Mouse (Mus musculus): ENCODE measurements around the gene Zfp747. TPM values are rescaled to one million over a fixed set of nuclear protein-coding genes. Genes with fewer than 3 reads are reported as not detected.
"Not testable (repeated sequence)": the region's sequence is repeated elsewhere in the genome, so short reads cannot be mapped to it uniquely, and the experiment has no call there.

Gene Zfp747
- polyA plus RNA-seq, 2 experiments from 2014 or later, result 12.7 to 17.6 TPM

- no peak for ATAC-seq
Measured at GRCm38 (mm10) chr7:127371213-127371612, 4.6 kb downstream of the Zfp747 start.

GRCm38 (mm10) chr7:127366249-127366648, 9.6 kb downstream of the Zfp747 start:
- ATAC-seq, result no peak

DNA sequence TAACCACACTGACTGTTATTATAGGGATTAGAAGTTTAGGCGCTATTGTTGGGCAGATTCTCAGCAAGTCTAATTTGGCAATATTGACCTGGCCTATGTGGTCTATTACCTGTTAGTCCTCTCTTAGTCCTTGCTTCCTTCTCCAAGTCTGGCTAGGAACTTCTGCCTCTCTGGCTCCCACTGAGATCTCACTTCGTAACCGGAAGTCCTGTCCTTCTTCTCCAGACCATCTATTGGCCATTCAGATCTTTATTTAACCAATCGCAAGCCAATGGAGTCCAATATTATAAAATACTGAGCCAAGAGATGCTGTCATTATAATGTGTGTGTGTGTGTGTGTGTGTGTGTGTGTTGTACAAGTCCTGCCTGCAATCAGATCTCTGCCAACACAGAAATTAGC, 11.7 kb downstream of the Zfp747 start:
- ATAC-seq, result no peak

- no peak for ATAC-seq
Measured at GRCm38 (mm10) chr7:127363475-127363921, 12.4 kb downstream of the Zfp747 start.

DNA sequence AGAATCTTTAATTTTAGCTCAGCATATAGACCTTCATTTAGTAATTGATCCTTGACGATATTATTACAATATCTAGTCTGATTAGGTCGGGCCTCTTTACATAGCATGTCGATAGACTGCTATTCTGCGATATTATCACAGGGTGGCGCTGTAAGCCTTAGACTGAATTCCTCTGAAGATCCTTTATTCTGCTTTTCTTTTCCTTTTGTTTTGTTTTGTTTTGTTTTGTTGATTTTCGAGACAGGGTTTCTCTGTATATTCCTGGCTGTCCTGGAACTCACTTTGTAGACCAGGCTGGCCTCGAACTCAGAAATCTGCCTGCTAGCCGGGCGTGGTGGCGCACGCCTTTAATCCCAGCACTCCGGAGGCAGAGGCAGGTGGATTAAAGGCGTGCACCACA, 13.4 kb downstream of the Zfp747 start:
- ATAC-seq, result peak; percentile 62

GRCm38 (mm10) chr7:127361449-127361848, 14.4 kb downstream of the Zfp747 start:
- no peak for ATAC-seq

DNA sequence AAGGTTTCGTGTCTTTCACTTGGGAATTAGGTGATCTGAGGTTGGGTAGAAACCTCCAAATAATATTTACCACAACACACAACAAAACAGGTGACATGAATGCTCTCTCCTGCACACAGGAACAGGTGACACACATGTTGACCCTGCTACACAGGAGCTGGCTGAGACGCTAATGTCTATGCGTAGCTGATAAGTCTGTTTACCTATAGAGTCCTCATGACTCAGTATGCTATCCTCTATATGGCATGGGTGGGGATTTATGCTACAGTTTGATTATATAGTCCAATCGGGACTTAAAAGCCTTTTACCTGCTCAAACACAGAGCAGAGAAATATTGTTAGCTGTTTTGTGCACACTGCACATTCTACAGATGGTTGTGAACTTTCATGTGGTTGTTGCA, 15.6 kb downstream of the Zfp747 start:
- no peak for ATAC-seq

- no peak for ATAC-seq
Measured at GRCm38 (mm10) chr7:127358472-127358871, 17.4 kb downstream of the Zfp747 start.

DNA sequence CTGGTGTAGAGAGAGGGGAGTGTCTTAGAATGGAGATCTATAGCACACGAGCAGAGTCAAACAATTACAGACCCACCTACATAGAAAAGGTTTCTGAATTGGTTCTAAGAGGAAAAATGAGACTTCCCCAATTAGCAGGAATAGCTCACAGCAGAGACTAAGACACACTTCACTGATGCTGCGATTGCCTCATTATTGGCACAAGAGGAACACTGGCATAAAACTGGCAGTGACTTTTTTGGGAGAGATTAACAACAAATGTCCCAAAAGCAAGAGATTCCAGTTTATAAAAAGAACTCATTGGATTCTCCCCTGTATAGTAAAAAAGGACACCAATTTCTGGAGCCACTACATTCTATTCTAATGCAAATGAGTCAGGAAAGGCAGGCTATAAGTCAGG, 18.0 kb downstream of the Zfp747 start:
- no peak for ATAC-seq

DNA sequence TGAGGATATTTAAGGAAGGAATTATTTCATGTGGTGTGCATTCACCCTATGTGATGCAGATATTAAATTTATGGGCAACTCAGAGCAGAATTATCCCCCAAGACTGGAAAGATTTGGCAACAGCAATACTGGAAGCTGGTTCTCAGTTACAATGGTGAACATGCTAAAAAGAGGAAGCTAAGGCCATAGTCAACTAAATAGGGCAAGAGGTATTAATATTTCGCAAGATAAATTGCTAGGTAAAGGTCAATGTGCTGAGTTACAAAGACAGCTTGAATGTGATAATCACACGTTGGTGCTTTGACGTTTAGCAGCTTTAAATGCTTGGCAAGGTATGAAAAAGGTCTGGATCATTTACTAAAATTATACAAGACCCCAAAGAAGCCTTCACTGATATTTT, 20.1 kb downstream of the Zfp747 start:
- ATAC-seq, result no peak

DNA sequence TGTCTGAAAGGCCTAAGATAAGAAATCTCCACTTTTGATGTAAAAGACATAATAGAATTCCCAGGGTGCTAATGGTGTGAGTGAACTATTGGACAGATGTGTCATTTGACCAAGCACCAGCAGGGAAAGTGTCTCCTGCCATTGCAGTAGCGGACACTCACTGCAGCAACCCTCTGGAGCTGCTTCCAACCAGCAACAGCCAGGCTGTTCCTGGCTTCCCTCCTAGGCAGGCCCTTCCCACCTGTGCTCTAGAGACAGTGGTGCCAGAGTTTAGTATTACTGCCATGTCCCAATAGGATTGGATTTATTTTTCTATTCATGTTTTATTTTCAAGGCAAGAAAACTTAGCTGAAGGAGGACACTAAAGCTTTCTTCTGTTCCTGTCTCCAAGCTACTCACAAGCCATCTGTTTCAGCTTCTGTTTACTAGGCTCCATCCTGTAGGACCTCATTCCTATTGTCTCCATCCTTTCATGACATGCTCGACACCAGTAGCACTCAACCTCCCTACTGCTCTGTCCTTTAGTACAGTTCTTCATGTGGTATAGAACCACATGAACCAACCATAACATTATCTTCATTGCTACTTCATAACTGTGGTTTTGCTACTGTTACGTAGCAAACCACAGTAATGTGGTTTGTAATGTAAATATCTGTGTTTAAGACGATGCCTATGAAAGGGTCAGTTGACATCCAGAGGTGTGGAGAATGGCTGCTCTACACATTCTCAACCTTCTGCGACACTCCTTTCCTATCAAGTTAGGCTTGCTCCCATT, 24.4 kb downstream of the Zfp747 start:
- no peak for ATAC-seq

DNA sequence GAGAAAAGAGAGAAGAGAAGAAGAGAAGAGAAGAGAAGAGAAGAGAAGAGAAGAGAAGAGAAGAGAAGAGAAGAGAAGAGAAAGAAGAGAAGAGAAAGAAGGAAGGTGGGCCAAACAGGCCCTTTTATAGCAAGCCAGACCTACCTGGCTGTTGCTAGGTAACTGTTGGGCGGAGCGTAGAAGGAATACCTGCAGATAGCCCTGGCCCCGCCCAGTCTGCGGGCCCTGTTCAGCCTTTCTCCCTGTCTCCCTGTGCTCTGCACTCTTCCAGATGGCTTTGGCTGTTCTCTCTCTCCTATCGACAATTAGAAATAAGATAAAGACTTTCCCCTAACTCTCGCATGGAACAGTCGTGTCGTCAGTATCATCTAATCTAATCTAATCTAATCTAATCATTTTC, 29.2 kb downstream of the Zfp747 start:
- no peak for ATAC-seq

- ATAC-seq, result peak; percentile 83
Measured at GRCm38 (mm10) chr7:127345512-127346325, 30.1 kb downstream of the Zfp747 start, which contains the start of gene Zfp768. TSS of gene Zfp768 (minus strand) at chr7:127345589.

- ATAC-seq, result no peak
Measured at GRCm38 (mm10) chr7:127345092-127345491, 30.8 kb downstream of the Zfp747 start.

GRCm38 (mm10) chr7:127344371-127344770, 31.5 kb downstream of the Zfp747 start:
- no peak for ATAC-seq

- ATAC-seq, result no peak
Measured at GRCm38 (mm10) chr7:127343351-127344019, 32.4 kb downstream of the Zfp747 start.

- ATAC-seq, result no peak
Measured at GRCm38 (mm10) chr7:127342888-127343287, 33.0 kb downstream of the Zfp747 start.

- peak; percentile 63 for ATAC-seq
Measured at GRCm38 (mm10) chr7:127342332-127342731, 33.5 kb downstream of the Zfp747 start.

DNA sequence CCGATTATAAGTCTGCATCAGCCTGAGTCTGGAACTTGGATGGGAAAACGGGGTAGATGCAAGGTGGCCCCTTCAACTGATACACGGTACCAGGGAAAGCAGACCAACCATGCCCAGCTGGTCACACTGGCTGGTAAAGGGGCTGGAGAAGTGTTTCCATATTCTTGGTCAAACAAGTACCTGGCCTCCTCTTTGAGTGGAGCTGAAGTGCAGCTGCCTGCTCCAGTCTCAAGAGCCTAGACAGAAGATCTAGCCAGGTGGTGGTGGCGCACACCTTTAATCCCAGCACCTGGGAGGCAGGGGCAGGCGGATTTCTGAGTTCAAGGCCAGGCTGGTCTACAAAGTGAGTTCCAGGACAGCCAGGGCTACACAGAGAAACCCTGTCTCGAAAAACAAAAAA, 34.0 kb downstream of the Zfp747 start:
- not testable (repeated sequence) for ATAC-seq

- ATAC-seq, result no peak
Measured at GRCm38 (mm10) chr7:127341356-127341755, 34.5 kb downstream of the Zfp747 start.

DNA sequence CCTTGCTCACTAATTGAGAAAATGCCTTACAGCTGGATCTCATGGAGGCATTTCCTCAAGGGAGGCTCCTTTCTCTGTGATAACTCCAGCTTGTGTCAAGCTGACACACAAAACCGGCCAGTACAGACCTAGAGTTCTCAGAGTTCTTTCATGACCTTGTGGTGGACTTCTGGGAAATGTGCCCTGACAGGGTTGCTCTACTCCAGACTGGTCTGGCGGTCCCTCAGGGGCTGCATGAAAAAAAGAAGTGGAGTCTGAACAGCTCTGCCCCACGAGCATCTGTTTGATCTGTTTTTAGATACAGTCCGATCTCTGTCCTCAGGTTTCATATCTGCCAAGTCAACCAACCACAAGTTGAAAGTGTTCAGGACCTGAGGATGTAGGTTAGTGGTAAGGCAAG, 38.2 kb downstream of the Zfp747 start:
- no peak for ATAC-seq

- no peak for ATAC-seq
Measured at GRCm38 (mm10) chr7:127335604-127336003, 40.2 kb downstream of the Zfp747 start.

DNA sequence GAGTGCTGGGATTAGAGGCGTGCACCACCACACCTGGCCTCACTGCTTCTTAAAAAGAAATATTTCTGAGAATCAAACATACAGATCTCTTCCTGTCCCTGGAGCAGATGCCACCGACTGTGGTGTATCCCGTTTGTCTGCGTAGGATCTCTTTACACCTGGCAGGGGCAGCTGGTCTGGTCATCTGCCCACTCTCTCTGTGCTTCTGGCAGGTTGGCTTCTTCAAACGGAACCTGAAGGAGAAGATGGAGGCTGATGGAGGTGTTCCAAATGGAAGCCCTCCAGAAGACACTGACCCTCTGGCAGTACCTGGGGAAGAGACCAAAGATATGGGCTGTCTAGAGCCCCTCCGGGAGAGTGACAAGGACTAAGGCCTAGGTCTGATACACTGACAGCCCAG, 42.6 kb downstream of the Zfp747 start:
- ATAC-seq, result no peak
